Mouse (Mus musculus) liver, embryonic 14.5 days (tissue): Measurements from ENCODE around the gene Vegfb. TPM values are rescaled to one million over a fixed set of nuclear protein-coding genes. Genes with fewer than 3 reads are reported as not detected.

Experiments
- ATAC-seq: fragments of 200-750 bp; cut with Nextera tagmentation; 2 replicates; pipeline ENCODE4 v1.8.0; 2017; ENCODE audit warnings: moderate number of reproducible peaks, mild to moderate bottlenecking, moderate library complexity; ENCODE audit not compliant: insufficient read depth
- DNase-seq, 3 experiments: peaks; one replicate each; pipeline ENCODE4 v3.0.0-alpha.2; 2012 to 2013; ENCODE audit warnings: low read depth in 3 of 3, low spot score in 3 of 3
- H3K27ac ChIP-seq: fragments of 300-500 bp; sonication (generic); 2 replicates; pipeline ENCODE4 v1.5.1; 2014; ENCODE audit warnings: moderate library complexity, mild to moderate bottlenecking, control low read depth, inconsistent platforms
- H3K27me3 ChIP-seq: fragments of 300-500 bp; sonication (generic); 2 replicates; pipeline ENCODE4 v1.6.1; 2014; ENCODE audit warnings: mild to moderate bottlenecking, low read length, moderate library complexity; ENCODE audit not compliant: control insufficient read depth, insufficient read depth
- H3K36me3 ChIP-seq: fragments of 300-500 bp; sonication (generic); replicated peaks from 2 replicates; pipeline ENCODE4 v1.6.1; 2014; ENCODE audit warnings: low read depth; ENCODE audit not compliant: control insufficient read depth, insufficient read depth
- H3K4me1 ChIP-seq, 2 experiments: fragments of 200-500 bp in 1 of 2; fragments of 300-500 bp in 1 of 2; sonication (generic) in 1 of 2; replicated peaks; 2 replicates each; pipeline ENCODE4 v1.6.1; 2012 to 2014; ENCODE audit warnings: antibody characterized with exemption in 1 of 2, inconsistent platforms in 1 of 2, low read length in 1 of 2; ENCODE audit not compliant: control insufficient read depth in 2 of 2, insufficient read depth in 2 of 2
- H3K4me2 ChIP-seq: fragments of 300-500 bp; sonication (generic); 2 replicates; pipeline ENCODE4 v1.6.1; 2014; ENCODE audit warnings: low read depth, mild to moderate bottlenecking, control low read depth, moderate library complexity
- H3K4me3 ChIP-seq, 2 experiments: fragments of 200-500 bp in 1 of 2; fragments of 300-500 bp in 1 of 2; sonication (generic) in 1 of 2; 2 replicates each; pipeline ENCODE4 v1.5.1; 2012 to 2014; ENCODE audit warnings: low read depth in 2 of 2, low read length in 2 of 2, mild to moderate bottlenecking in 2 of 2, control low read depth in 1 of 2, inconsistent platforms in 1 of 2, moderate library complexity in 1 of 2; ENCODE audit not compliant: insufficient read depth in 1 of 2
- H3K9ac ChIP-seq: fragments of 300-500 bp; sonication (generic); replicated peaks from 2 replicates; pipeline ENCODE4 v1.6.1; 2014; ENCODE audit warnings: mild to moderate bottlenecking, control low read depth, moderate library complexity
- H3K9me3 ChIP-seq: fragments of 300-500 bp; sonication (generic); 2 replicates; pipeline ENCODE4 v1.6.1; 2016; ENCODE audit warnings: low read length, mixed read lengths; ENCODE audit not compliant: control insufficient read depth
- CTCF ChIP-seq: IDR thresholded peaks from 2 replicates; pipeline ENCODE4 v1.5.1; 2016; ENCODE audit warnings: antibody characterized with exemption, low read depth, control low read depth
- EP300 ChIP-seq: IDR thresholded peaks from 2 replicates; pipeline ENCODE4 v1.6.1; 2016; ENCODE audit warnings: antibody characterized with exemption, low read depth
- WGBS: fragments of 180-500 bp; shearing (Covaris S2); extraction: QIAGEN DNeasy Blood & Tissue Kit; methylation state at CpG from one replicate; pipeline ENCODE4 v1.1.7; 2014; ENCODE audit not compliant: insufficient replicate concordance; 5-methylcytosine and 5-hydroxymethylcytosine counted together
- polyA plus RNA-seq, 2 experiments: library from polyadenylated mRNA; depleted of rRNA in 1 of 2; stranded (reverse) in 1 of 2; unstranded in 1 of 2; fragments of >200 nt; fragmentation: Nextera tagmentation in 1 of 2; extraction: Ambion mirVana in 1 of 2; gene quantifications; 2 replicates each; pipeline versions ENCODE4 v1.2.1 to v1.2.3; 2012 to 2014

The Vegfb gene
- polyA plus RNA-seq, 2 experiments: 7.6 to 9.5 TPM

GRCm38 (mm10) chr19:6995255-6995991 lies 8.0 kb upstream of the Vegfb start:
- Histone ChIP-seq H3K27ac (no peak overlapping the region), H3K27me3 (no peaks in the 10 kb centered on the region), H3K9me3 (no peaks in the 10 kb centered on the region), H3K9ac (peak overlapping the region; percentile 66), H3K4me3 (peak overlapping the region; percentile 62 to 67), H3K4me1 (peaks cover 18 to 22% of the 10 kb centered on the region in 2 experiments), H3K36me3 (peaks cover 19% of the 10 kb centered on the region), H3K4me2 (peak overlapping the region; percentile 86)
- DNase-seq (no peak), ATAC-seq (no peak)
- WGBS: 42% methylated on average over 21 of the region's 21 CpGs
- no peak for TF ChIP-seq CTCF
- TF ChIP-seq EP300: no peak

DNA sequence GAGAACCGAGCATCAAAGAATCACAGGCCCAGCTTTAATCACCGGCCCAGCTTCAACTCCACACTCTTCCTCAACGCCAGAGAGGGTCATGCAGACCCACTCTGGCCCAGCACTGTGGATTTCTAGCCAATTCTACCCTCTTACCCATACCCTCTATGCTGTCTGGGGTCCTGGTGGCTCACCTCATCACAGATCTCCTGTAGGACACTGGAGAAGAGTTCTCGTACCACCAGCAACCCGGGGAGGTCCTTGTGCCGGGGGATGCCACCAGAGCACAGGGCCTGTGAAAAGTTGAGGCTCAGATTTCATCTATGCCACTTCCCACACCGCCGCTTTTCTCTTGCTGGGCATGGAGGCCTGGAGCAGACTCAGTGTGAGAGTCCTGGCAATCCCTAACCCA lies 7.0 kb upstream of the Vegfb start:
- no peak overlapping the region for H3K27ac ChIP-seq
- no peak overlapping the region for H3K4me2 ChIP-seq
- peaks cover 16% of the 10 kb centered on the region for H3K36me3 ChIP-seq
- DNase-seq (no peak), ATAC-seq (no peak)
- no peak overlapping the region for H3K4me3 ChIP-seq
- H3K27me3 ChIP-seq: no peaks in the 10 kb centered on the region
- no peak overlapping the region for H3K9ac ChIP-seq
- peaks cover 18 to 22% of the 10 kb centered on the region in 2 experiments for H3K4me1 ChIP-seq
- 78% methylated on average over 8 of the region's 8 CpGs for WGBS
- TF ChIP-seq EP300 (no peak), CTCF (no peak)
- H3K9me3 ChIP-seq: no peaks in the 10 kb centered on the region

- Histone ChIP-seq H3K9me3 (no peaks in the 10 kb centered on the region), H3K4me3 (no peak overlapping the region), H3K27ac (no peak overlapping the region), H3K4me2 (no peak overlapping the region), H3K36me3 (peaks cover 11% of the 10 kb centered on the region), H3K4me1 (peaks cover 18 to 22% of the 10 kb centered on the region in 2 experiments), H3K9ac (no peak overlapping the region), H3K27me3 (no peaks in the 10 kb centered on the region)
- TF ChIP-seq EP300: no peak
- no peak for TF ChIP-seq CTCF
- ATAC-seq (no peak), DNase-seq (no peak)
- WGBS: 76% methylated on average over 8 of the region's 8 CpGs
These were observed 6.6 kb upstream of the Vegfb start for GRCm38 (mm10) chr19:6994002-6994401.

GRCm38 (mm10) chr19:6993011-6993770 lies 5.7 kb upstream of the Vegfb start:
- H3K27me3 ChIP-seq: no peaks in the 10 kb centered on the region
- peaks cover 18 to 22% of the 10 kb centered on the region in 2 experiments for H3K4me1 ChIP-seq
- H3K9ac ChIP-seq: peak overlapping the region; percentile 78
- peaks cover 3% of the 10 kb centered on the region; the same call in 1 of the 2 replicates for H3K36me3 ChIP-seq
- ATAC-seq (no peak; the same call in 1 of the 2 replicates), DNase-seq (no peak)
- peak overlapping the region; percentile 63 for H3K27ac ChIP-seq
- H3K4me3 ChIP-seq: peak overlapping the region; percentile 65 to 82
- no peaks in the 10 kb centered on the region for H3K9me3 ChIP-seq
- 64% methylated on average over 14 of the region's 14 CpGs for WGBS
- no peak for TF ChIP-seq EP300
- no peak for TF ChIP-seq CTCF
- H3K4me2 ChIP-seq: peak overlapping the region; percentile 99
